Mouse (Mus musculus) common myeloid progenitor, adult 5-6 weeks (primary cell): Measurements from ENCODE around the gene Tgm2. TPM values are rescaled to one million over a fixed set of nuclear protein-coding genes. Genes with fewer than 3 reads are reported as not detected.
A peak's percentile ranks its signal among the peaks of the same experiment; 100 is the strongest.

Experiments used
- ATAC-seq: replicated peaks from 2 replicates; pipeline ENCODE4 v1.8.0; 2016; ENCODE audit warnings: low read depth, mild to moderate bottlenecking, moderate TSS enrichment, inconsistent platforms; ENCODE audit not compliant: poor library complexity, severe bottlenecking
- total RNA-seq: library from RNA; stranded (forward); fragments of 200-1000, 187-1606 nt; gene quantifications from 2 replicates; pipeline ENCODE4 v1.2.3, GENCODE M21; 2017

Tgm2 gene
- total RNA-seq, 1 experiment from 2014 or later = 5.4 TPM

DNA sequence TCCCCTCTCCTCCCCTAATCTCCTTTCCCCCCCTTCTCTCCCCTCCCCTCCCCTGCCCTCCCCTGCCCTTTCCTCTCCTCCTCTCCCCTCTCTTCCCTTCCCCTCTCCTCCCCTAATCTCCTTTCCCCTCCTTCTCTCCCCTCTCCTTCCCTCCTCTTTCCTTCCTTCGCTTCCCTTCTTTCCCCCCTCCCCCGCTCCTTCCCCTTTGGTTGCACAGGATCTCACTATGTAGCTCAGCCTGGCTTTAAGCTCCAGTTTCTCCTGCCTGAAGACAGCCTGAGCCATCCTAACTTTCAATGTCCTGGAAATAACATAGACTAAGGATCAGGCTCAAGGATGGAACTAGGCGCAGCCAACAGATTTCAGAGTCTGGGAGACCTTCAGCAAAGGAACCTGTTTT lies 2.4 kb downstream of the Tgm2 start:
- no peak for ATAC-seq

DNA sequence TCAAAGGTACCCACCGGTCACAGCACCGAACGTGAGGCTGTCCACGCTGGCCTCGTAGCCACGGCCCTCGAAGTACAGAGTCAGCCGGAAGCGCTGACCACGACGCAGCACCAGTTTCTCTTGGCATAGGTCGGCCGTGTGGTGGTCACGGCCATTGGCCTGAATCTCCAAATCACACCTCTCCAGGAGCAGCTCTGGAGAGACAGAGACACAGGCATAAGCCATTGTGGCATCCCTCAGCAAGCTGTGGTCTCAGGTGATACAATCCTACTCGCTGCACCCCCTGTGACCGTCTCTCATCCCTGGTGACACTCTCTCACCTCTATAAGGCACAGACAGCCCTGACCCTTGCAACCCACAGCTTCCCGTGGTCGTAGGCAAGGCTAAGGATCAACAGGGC lies 3.3 kb downstream of the Tgm2 start:
- ATAC-seq = no peak

DNA sequence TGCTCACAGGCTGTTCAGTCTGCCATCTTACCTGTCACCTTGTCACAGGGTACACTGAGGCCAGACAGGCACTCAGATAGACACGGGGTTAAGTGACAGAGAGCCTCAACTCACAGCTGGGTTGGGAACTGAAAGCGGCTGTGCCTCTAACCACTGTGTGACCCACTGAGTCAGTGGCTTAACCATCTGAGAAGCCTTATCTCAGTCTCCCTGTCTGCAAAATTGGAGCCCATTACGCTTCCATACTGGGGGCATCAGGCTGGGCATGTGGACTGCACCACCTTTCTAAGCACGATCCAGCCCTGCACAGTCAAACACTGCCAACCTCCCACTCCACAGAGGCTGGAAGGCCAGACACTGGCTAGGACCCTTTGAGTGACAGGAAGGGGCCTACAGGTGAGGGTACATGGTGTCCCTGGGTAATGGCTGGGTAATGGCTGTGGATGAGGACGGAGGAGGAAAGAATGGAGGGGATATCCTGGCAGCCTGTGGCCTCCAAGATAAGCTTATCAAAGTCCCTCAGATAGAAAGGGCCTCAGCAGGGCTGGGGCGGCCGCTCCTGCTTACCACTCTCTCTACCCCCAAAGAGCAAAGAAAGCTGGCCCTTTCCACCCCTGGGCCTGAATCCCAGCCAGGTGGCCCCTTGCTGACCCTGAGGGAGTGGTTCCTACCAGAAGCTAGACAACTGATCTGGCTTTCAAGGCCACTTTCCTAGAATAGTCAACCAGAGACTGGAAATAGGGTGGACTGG lies 4.4 kb downstream of the Tgm2 start:
- ATAC-seq = peak; percentile 74

DNA sequence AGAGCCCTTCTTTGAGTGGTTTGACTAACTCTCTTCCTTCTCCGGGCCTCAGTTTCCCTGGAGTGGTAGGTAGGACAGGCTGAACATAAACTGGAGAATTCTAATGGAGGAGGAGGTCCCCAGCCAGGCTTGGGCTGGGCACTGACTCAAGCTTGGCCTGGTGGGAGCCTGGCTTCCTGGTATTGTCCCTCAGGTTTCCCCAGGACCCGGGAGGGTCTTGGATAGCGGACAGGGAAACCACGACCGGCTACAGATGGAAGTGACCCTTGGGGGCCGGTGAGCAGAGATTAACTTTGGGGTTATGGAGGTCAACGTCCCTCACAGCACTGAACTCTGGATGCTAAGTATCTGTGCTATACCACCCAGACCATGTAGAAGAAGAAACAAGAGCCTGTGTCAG lies 5.0 kb downstream of the Tgm2 start:
- no peak for ATAC-seq

DNA sequence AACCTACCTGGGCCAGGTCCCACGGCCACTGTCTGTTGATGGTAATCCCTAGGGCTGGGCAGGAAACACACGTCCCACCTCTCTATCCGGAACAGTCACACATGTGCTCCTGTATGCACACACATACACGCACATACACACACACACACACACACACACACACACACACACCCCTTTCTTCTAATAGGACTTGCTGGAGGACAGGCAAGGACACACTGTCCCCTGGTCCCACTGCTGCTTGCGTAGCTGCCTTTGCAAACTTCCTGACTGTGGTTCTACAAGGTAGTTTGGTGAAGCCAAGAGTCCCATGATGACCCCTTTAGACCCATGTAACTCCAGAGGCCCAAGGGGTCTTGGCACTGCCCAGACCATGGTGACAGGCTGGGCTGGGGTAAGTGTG lies 5.6 kb downstream of the Tgm2 start:
- ATAC-seq = no peak

DNA sequence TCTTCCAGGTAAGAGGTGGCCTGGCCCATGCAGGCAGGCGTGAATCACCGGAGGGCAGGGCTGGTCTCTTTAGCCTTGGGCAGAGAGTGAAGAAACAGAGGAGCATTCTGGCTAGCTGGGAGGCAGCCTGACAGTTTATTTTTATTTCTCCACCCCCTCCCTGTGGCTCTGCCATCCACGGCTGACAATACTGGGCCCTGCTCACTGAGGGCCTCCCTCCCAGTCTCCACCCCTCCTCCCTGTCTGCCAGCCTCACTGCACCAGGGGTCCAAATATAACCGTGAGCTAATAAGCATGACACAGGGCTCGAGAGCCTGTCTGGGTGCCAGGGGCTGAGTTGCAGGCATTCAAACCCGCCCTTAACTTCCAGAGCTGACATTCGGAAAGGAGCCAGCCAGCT lies 6.6 kb downstream of the Tgm2 start:
- no peak for ATAC-seq

DNA sequence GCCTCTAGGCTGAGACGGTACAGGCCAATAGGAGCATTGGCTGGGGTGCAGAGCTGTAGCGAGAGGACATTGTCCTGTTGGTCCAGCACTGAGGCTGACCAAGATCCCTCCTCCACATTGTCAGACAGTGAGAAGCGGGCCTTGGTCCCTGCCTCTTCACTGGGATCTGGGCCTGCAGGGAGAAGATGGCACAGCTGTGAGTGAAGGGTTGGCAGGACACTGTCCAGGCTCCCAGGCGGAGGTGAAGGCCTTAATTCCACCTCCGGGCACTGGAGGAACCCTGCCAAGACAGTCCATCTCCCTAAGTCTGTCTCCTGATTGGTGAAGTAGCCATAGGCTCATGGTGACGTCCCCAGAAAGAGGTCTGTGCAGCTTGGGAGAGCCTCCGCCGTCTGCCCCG lies 7.5 kb downstream of the Tgm2 start:
- ATAC-seq = no peak

DNA sequence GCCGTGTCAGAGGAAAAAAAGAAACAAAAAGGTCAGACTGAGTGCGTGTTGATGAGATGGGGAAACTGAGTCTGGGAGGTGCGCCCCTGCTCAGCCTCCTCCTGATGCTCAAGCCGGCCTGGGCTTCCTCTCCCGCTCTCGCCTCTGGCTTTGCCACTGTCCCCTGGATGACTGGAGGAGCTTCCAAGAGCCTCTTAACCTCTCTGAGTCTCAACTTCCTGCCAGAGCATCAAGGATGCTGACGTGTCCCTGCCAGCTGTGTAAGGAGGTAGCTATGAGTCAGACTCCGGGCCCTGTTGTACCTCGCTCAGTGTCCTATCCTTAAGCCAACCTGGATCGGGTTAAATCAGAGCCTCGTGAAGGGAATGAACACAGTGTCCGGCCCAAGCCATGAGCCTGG lies 8.5 kb downstream of the Tgm2 start:
- no peak for ATAC-seq

DNA sequence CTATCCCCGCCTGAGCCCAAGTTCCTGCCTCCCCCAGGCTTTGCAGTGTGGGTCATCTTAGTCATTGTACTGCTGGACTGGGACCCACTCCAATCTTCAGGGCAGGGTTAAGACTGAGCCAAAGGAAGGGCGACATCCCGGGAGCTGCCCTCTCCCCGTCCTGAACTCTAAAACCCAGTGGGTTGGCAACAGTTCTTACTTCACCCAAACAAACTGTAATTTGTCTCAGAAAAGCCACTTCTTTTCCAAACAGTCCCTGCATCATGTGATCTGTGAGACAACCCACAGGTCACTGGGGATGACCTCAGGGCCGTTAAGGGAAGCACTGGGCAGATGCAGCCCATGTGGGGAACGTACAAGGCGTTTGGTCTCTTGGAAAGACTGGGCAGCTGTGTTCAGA lies 10.0 kb downstream of the Tgm2 start:
- no peak for ATAC-seq

DNA sequence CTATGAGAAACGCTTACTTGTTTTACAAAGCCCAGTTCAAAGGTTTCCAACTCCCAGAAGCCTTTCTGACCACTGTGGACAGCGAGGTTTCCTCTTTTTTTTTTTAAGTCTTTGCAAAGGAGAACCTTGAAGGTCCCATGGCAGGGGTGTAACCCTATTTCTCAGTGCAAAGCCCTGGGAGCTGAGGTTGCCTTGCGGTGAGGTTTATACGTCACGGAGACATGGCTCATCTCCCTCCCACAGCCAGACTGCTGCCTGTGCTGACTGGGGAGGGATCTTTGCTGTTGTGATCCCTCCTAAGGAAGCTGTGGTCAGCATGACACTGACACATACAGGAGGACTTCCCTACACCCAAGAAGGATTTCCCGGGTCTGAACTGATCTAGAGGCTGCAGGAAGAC lies 13.2 kb downstream of the Tgm2 start:
- ATAC-seq = peak; percentile 95

DNA sequence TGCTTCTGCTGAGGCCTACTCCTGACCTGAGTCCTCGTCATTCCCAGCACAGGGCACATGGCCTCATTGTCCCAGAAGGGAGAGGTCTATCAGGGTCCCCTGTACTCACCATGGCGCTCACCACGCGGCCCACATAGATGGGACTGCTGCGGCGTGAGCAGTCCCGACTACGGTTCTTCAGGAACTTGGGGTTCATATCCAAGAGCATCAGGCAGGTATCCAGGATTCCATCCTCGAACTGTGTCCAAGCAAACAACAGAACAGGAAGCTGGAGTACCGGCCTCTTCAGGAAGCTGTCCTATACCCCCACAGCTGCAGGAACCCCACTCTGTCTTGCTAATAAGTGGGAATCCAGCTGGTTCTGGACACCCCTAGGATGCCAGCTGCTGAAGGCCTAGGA lies 13.9 kb downstream of the Tgm2 start:
- no peak for ATAC-seq

DNA sequence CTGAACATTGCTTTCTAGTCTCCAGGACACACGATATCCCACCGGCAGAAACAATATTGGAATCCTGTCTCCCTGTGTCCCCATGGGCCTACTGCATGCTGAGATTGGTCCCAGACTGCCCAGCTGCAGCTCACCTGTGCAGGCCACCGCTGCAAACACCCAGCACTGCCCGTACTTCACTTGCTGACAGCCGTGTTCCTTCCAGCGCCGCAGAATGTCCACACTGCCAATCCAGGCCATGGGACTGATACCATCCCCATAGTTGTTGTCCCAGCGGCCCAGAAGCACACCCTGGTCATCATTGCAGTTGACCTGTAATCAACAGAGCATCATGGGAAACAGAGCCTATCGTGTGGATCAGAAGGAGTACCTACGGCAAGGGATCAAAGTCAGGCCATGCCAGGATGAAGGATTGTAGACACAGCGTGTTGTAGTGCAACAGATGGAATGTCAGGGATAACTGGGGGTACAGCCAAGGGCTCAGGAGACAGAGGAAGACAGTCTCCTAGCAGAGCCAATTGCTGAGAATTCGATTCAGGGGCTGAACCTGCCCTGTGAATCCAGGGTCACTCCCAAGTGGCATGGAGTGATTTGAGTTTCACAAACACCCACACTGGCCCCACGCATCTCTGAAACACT lies 14.9 kb downstream of the Tgm2 start:
- ATAC-seq = no peak

DNA sequence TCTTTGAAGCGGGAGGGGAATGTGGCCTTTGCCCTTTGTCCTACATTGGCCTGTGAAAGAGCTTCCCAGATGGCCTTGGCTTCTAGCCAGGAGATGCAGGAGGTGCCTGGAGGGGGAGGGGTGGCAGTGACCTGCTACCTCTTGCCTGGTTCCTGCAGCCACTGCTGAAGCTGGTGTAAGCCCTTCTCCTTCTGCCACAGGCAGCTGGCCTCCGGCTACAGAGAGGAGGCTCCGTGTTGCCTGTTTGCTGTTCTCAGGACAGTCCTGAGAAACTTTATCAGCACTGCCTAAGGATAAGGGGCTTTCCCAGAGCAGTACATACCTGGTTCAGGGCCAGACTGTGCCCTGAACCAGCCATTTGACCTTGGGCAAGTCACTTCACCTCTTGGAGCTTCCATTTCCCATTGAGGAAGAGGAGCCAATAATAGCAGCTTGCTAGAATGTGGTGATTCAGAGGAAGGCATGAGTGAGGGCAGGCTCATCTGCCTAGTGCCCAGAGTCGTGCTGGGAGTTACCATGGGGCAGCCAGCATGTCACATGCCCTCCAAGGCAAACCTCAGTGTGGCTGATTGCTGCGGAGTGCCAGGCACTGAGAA lies 15.7 kb downstream of the Tgm2 start:
- no peak for ATAC-seq

DNA sequence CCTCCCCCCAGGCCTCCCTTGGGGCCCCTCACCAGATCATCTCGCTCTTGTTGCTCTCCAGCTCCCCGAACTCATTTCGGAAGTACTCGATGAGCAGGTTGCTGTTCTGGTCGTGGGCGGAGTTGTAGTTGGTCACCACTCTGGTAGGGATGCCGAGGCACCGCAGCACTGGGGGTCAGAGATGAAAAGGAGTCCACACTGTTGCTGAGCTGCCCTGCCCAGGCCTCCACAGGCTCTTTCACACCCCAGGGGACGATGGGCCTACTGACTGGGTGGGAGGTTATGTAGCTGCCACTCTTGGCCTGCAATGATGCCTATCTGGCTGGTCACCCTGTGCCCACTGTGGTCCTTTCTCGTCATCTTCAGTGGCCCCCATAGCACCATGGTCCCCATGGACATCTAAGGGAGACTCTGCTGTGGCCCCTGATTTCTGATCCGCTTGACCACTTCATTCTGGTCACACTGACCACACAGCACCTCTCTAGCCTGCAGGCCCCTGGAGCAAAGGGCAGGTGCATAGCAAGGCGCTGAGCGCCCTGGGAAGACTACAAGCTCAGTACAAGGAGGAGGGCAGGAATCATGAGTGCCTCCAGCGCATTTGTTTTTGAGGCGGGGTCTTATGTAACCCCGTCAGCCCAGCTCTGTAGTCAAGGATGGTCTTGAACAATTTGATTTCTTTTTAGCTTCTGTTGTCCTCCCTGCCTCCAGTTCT lies 16.8 kb downstream of the Tgm2 start:
- no peak for ATAC-seq

DNA sequence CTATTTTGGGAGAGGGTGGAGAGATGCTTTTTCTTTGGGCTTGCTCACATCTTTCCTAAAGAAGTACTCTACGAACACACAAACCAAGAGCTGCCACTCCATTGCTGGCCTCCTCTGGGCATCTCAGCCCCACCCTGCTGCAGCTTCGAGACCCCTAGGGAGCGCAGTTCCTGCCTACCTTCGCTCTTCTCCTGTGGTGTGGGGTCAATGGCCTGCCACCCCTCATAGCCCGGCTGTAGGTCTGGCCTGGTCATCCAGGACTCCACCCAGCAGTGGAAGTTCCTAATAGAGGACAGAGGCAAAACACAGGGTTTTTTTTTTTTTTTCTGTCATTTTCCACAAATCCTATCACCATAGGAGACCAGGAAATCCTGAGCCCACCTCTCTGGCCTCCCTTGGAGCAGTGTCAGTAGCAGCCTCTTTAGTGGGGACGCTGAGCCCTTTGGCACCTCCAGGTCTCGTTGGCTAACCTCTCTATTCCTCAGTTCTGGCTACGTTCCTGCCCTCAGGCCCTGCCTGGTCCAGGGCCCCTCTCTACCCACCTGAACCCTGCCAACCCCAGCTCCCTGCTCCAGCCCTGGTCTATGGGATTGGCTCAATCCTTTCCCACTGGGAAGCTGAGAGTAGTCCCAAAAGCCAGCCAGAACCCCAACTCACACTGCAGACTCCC lies 17.6 kb downstream of the Tgm2 start:
- no peak for ATAC-seq

DNA sequence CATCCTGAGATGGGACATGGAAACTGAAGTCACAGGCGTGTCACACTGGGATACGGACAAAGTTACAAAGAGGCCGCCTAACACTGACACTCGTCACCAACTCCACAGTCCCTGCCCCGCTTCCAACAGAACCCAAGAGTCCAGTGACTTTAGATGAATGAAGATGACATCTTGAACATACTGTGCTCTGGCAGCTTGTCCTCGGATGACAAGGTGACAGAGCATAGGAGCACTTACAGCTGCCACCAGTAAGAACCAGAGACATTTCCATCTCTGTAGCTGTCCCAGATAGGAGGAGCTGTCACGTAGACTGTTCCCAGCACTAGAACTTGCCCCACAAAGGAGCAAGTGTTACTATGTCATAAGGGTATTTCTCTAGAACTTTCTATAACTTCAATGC lies 18.4 kb downstream of the Tgm2 start:
- ATAC-seq = no peak

DNA sequence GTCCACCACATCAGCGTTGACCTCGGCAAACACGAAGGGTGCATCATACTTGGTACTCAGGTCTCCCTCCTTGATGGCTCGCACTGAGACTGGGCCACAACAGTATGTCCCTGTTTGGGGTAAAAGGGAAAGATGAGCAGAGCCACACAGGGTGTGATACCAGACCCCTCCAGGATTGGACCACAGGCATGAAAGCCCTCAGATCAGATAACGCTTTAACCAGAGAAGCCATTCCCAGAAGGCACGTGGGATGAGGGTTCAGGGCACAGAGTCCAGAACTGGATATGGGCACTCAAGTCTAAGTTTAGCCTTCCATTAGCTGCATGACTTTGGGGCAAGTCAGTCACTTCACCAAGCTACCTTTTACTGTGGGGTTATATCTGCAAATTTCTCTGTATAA lies 19.0 kb downstream of the Tgm2 start:
- no peak for ATAC-seq

DNA sequence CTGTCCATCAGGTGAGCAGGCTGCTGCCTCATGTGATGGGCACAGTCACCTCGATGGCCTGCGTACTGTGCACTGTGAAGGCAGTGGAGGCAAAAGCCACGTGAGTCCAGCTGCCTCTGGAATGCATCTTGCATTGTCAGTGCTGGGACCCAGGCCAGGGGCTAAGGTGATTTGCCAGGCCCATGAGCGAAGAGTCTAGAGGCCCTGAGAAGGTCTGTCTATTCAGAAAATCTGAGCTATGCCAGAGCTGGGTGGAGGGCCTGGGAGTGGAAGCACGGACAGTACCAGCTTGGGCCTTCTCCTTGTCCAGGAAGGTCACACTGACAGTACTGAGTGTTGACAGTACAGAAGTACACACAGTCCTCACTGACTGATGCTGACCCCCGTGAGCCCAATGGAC lies 23.4 kb downstream of the Tgm2 start:
- ATAC-seq = no peak

DNA sequence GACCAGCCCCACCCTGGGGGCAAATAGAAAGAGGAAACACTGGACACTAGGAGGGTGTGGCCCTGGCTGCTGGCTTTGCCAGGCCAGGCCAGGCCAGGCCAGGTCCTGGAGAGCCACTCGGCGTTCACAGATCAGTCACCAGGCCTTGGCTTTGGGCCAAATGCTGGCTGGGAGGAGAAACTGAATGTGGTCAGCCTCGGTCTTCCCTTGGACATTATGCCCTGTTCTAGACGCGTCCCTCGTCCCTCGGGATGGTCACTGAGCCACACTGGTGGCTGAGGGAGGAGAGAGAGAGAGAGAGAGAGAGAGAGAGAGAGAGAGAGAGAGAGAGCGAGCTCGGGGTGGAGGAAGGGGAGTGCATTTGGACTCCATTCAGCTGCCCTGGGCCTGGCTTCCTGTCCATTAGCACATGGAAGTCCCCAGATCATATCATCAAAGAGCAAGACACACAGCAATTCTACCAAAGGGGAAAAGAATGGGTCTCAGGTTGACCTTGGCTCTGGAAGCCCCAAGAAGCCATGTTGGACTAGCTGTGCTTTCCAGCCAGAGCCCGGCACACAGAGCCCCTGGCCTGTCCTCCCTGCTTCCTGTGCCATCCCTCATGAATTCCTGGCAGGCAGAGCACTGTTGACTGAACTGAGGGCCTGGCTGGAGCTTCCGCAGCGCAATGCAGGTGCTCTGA lies 24.4 kb downstream of the Tgm2 start:
- ATAC-seq = 0 out of 2 replicates have a peak, but pooled peaks have one; percentile 26

DNA sequence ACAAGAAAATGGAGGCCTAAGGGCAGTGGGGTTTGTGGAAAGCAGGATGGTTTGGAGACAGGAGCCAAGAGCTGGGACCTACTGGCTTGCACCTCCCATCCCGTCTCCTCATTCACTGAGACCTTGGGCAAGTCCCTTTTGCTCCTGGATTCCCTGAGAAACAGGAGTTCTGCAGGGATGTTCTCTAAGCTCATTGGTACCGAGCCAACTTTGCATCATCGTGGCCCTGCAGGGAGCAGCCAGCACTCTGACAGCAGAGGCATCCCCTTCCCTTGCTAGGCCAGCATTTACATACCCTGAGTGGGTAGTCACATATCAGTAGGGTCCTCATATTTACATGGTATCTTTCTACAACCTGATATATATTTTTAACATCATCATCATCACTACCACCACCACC lies 25.4 kb downstream of the Tgm2 start:
- ATAC-seq = no peak
